Mouse (Mus musculus): ENCODE measurements around the gene Ccdc155. TPM values are rescaled to one million over a fixed set of nuclear protein-coding genes. Genes with fewer than 3 reads are reported as not detected.
"Not testable (repeated sequence)": the region's sequence is repeated elsewhere in the genome, so short reads cannot be mapped to it uniquely, and the experiment has no call there.

Ccdc155 gene
- polyA plus RNA-seq, 1 experiment from 2014 or later, result 1.1 TPM

- no peak for ATAC-seq (ENCODE audit: insufficient number of reproducible peaks, low FRiP score, low TSS enrichment, low read depth)
- Histone ChIP-seq H3K9ac (no peak overlapping the region), H3K4me3 (replicated peaks) (peak overlapping the region; percentile 16), H3K4me2 (replicated peaks) (peak overlapping the region; percentile 24), H3K4me1 (peaks cover 18% of the 10 kb centered on the region), H3K36me3 (no peaks in the 10 kb centered on the region), H3K27ac (replicated peaks) (no peak overlapping the region), H3K27me3 (peaks cover 86% of the 10 kb centered on the region), H3K9me3 (replicated peaks) (peaks cover 6% of the 10 kb centered on the region)
- 3% methylated on average over 29 of the region's 29 CpGs for WGBS
Observed at GRCm38 (mm10) chr7:45174567-45175280, 30.0 kb downstream of the Ccdc155 start.

GRCm38 (mm10) chr7:45173772-45174171 lies 30.9 kb downstream of the Ccdc155 start:
- H3K9ac ChIP-seq; H3K4me2 ChIP-seq (replicated peaks); H3K27ac ChIP-seq (replicated peaks); ATAC-seq (ENCODE audit: insufficient number of reproducible peaks, low FRiP score, low TSS enrichment, low read depth); H3K36me3 ChIP-seq; H3K4me3 ChIP-seq (replicated peaks): not testable (repeated sequence)
- Histone ChIP-seq H3K9me3 (replicated peaks) (peaks cover 11% of the 10 kb centered on the region), H3K27me3 (peaks cover 86% of the 10 kb centered on the region), H3K4me1 (peaks cover 18% of the 10 kb centered on the region)
- 64% methylated on average over 1 of the region's 1 CpGs for WGBS

GRCm38 (mm10) chr7:45172974-45173373 lies 31.7 kb downstream of the Ccdc155 start:
- H3K4me3 ChIP-seq (replicated peaks), result no peak overlapping the region
- no peak overlapping the region for H3K4me2 ChIP-seq (replicated peaks)
- H3K27me3 ChIP-seq, result peaks cover 86% of the 10 kb centered on the region
- 63% methylated on average over 7 of the region's 7 CpGs for WGBS
- no peak overlapping the region for H3K27ac ChIP-seq (replicated peaks)
- ATAC-seq (ENCODE audit: insufficient number of reproducible peaks, low FRiP score, low TSS enrichment, low read depth), result no peak
- H3K9me3 ChIP-seq (replicated peaks), result peaks cover 11% of the 10 kb centered on the region
- H3K36me3 ChIP-seq, result no peaks in the 10 kb centered on the region
- peaks cover 24% of the 10 kb centered on the region for H3K4me1 ChIP-seq
- H3K9ac ChIP-seq, result no peak overlapping the region

GRCm38 (mm10) chr7:45169495-45169894 lies 35.2 kb downstream of the Ccdc155 start:
- Histone ChIP-seq H3K27me3 (peaks cover 86% of the 10 kb centered on the region), H3K27ac (replicated peaks) (no peak overlapping the region), H3K9ac (no peak overlapping the region), H3K4me1 (peaks cover 8% of the 10 kb centered on the region; the same call in 1 of the 2 replicates), H3K9me3 (replicated peaks) (peaks cover 11% of the 10 kb centered on the region), H3K4me2 (replicated peaks) (no peak overlapping the region), H3K36me3 (no peaks in the 10 kb centered on the region), H3K4me3 (replicated peaks) (no peak overlapping the region)
- 89% methylated on average over 3 of the region's 3 CpGs for WGBS
- ATAC-seq (ENCODE audit: insufficient number of reproducible peaks, low FRiP score, low TSS enrichment, low read depth), result no peak

GRCm38 (mm10) chr7:45168656-45169055 lies 36.0 kb downstream of the Ccdc155 start:
- no peak for ATAC-seq (ENCODE audit: insufficient number of reproducible peaks, low FRiP score, low TSS enrichment, low read depth)
- no peak overlapping the region for H3K4me2 ChIP-seq (replicated peaks)
- no peak overlapping the region for H3K27ac ChIP-seq (replicated peaks)
- no peak overlapping the region for H3K9ac ChIP-seq
- peaks cover 13% of the 10 kb centered on the region for H3K4me1 ChIP-seq
- H3K4me3 ChIP-seq (replicated peaks), result no peak overlapping the region; the same call in 1 of the 2 replicates
- WGBS, result 5% methylated on average over 24 of the region's 24 CpGs
- H3K9me3 ChIP-seq (replicated peaks), result peaks cover 11% of the 10 kb centered on the region
- H3K36me3 ChIP-seq, result no peaks in the 10 kb centered on the region
- peaks cover 87% of the 10 kb centered on the region for H3K27me3 ChIP-seq

GRCm38 (mm10) chr7:45167761-45168445 lies 36.8 kb downstream of the Ccdc155 start:
- Histone ChIP-seq H3K4me1 (peaks cover 15% of the 10 kb centered on the region), H3K4me2 (replicated peaks) (no peak overlapping the region), H3K9ac (no peak overlapping the region), H3K9me3 (replicated peaks) (peaks cover 11% of the 10 kb centered on the region), H3K27ac (replicated peaks) (no peak overlapping the region), H3K27me3 (peaks cover 90% of the 10 kb centered on the region), H3K4me3 (replicated peaks) (no peak overlapping the region), H3K36me3 (no peaks in the 10 kb centered on the region)
- under 1% methylated on average over 19 of the region's 19 CpGs for WGBS
- no peak for ATAC-seq (ENCODE audit: insufficient number of reproducible peaks, low FRiP score, low TSS enrichment, low read depth)

GRCm38 (mm10) chr7:45166950-45167401 lies 37.7 kb downstream of the Ccdc155 start:
- H3K9ac ChIP-seq, result no peak overlapping the region
- 27% methylated on average over 10 of the region's 10 CpGs for WGBS
- no peaks in the 10 kb centered on the region for H3K36me3 ChIP-seq
- H3K27me3 ChIP-seq, result peaks cover 90% of the 10 kb centered on the region
- no peak overlapping the region for H3K4me2 ChIP-seq (replicated peaks)
- H3K4me1 ChIP-seq, result peaks cover 23% of the 10 kb centered on the region
- H3K27ac ChIP-seq (replicated peaks), result no peak overlapping the region
- ATAC-seq (ENCODE audit: insufficient number of reproducible peaks, low FRiP score, low TSS enrichment, low read depth), result no peak
- H3K4me3 ChIP-seq (replicated peaks), result no peak overlapping the region
- H3K9me3 ChIP-seq (replicated peaks), result peaks cover 11% of the 10 kb centered on the region

GRCm38 (mm10) chr7:45165701-45166100 lies 39.0 kb downstream of the Ccdc155 start:
- Histone ChIP-seq H3K27ac (replicated peaks) (no peak overlapping the region), H3K4me2 (replicated peaks) (no peak overlapping the region), H3K4me3 (replicated peaks) (no peak overlapping the region), H3K27me3 (peaks cover 77% of the 10 kb centered on the region), H3K9me3 (replicated peaks) (peaks cover 11% of the 10 kb centered on the region), H3K4me1 (peaks cover 28% of the 10 kb centered on the region), H3K9ac (no peak overlapping the region), H3K36me3 (0 out of 2 replicates have a peak, but pooled peaks cover 2% of the 10 kb centered on the region)
- ATAC-seq (ENCODE audit: insufficient number of reproducible peaks, low FRiP score, low TSS enrichment, low read depth), result no peak
- WGBS, result 41% methylated on average over 11 of the region's 11 CpGs

- 62% methylated on average over 5 of the region's 5 CpGs for WGBS
- no peak for ATAC-seq (ENCODE audit: insufficient number of reproducible peaks, low FRiP score, low TSS enrichment, low read depth)
- H3K27ac ChIP-seq (replicated peaks), result no peak overlapping the region
- H3K9ac ChIP-seq, result no peak overlapping the region
- H3K9me3 ChIP-seq (replicated peaks), result peaks cover 5% of the 10 kb centered on the region
- H3K4me1 ChIP-seq, result peaks cover 28% of the 10 kb centered on the region
- H3K27me3 ChIP-seq, result peaks cover 75% of the 10 kb centered on the region
- H3K4me3 ChIP-seq (replicated peaks), result no peak overlapping the region
- H3K4me2 ChIP-seq (replicated peaks), result no peak overlapping the region
- peaks cover 10% of the 10 kb centered on the region; the same call in 1 of the 2 replicates for H3K36me3 ChIP-seq
Observed at GRCm38 (mm10) chr7:45164833-45165232, 39.9 kb downstream of the Ccdc155 start.

- no peaks in the 10 kb centered on the region for H3K9me3 ChIP-seq (replicated peaks)
- peak within 1 kb of the TSS; percentile 84 for H3K4me2 ChIP-seq (replicated peaks)
- H3K4me3 ChIP-seq (replicated peaks), result peak within 1 kb of the TSS; percentile 47
- H3K27me3 ChIP-seq, result peaks cover 66% of the 10 kb centered on the region
- H3K36me3 ChIP-seq, result peaks cover 18% of the 10 kb centered on the region; the same call in 1 of the 2 replicates
- ATAC-seq (ENCODE audit: insufficient number of reproducible peaks, low FRiP score, low TSS enrichment, low read depth), result no peak
- peaks cover 28% of the 10 kb centered on the region for H3K4me1 ChIP-seq
- 3% methylated on average over 35 of the region's 41 CpGs for WGBS
- H3K9ac ChIP-seq, result 0 out of 2 replicates have a peak within 1 kb of the TSS, but pooled peaks have one; percentile 9
- H3K27ac ChIP-seq (replicated peaks), result no peak within 1 kb of the TSS
Observed at GRCm38 (mm10) chr7:45163735-45164490, 40.8 kb downstream of the Ccdc155 start, which contains the start of gene Slc17a7. Gene Slc17a7 (plus strand): TSS chr7:45163949.

Measured in embryonic facial prominence, embryonic 15.5 days (tissue).